Mouse (Mus musculus) forebrain, embryonic 12.5 days (tissue): ENCODE results near the gene Slc6a4. TPM values are rescaled to one million over a fixed set of nuclear protein-coding genes. Genes with fewer than 3 reads are reported as not detected.
A peak's percentile ranks its signal among the peaks of the same experiment; 100 is the strongest.

Source experiments
- ATAC-seq: fragments of 200-750 bp; cut with Nextera tagmentation; 2 replicates; pipeline ENCODE4 v1.8.0; 2017; ENCODE audit warnings: moderate TSS enrichment; ENCODE audit not compliant: low FRiP score
- H3K27ac ChIP-seq: fragments of 300-500 bp; sonication (generic); 2 replicates; pipeline ENCODE4 v1.5.1; 2016; ENCODE audit warnings: mild to moderate bottlenecking
- H3K27me3 ChIP-seq: fragments of 300-500 bp; sonication (generic); 2 replicates; pipeline ENCODE4 v1.6.1; 2016; ENCODE audit warnings: mild to moderate bottlenecking
- H3K36me3 ChIP-seq: fragments of 300-500 bp; sonication (generic); replicated peaks from 2 replicates; pipeline ENCODE4 v1.6.1; 2016; ENCODE audit warnings: mild to moderate bottlenecking
- H3K4me1 ChIP-seq: fragments of 300-500 bp; sonication (generic); 2 replicates; pipeline ENCODE4 v1.6.1; 2016
- H3K4me2 ChIP-seq: fragments of 300-500 bp; sonication (generic); 2 replicates; pipeline ENCODE4 v1.6.1; 2016; ENCODE audit warnings: mild to moderate bottlenecking, moderate library complexity
- H3K4me3 ChIP-seq: fragments of 300-500 bp; sonication (generic); replicated peaks from 2 replicates; pipeline ENCODE4 v1.5.1; 2016; ENCODE audit warnings: mild to moderate bottlenecking
- H3K9ac ChIP-seq: fragments of 300-500 bp; sonication (generic); 2 replicates; pipeline ENCODE4 v1.6.1; 2016; ENCODE audit warnings: mild to moderate bottlenecking
- H3K9me3 ChIP-seq: fragments of 300-500 bp; sonication (generic); 2 replicates; pipeline ENCODE4 v1.6.1; 2016
- WGBS: fragments of 180-500 bp; shearing (Covaris S2); methylation state at CpG from one replicate; pipeline ENCODE4 v1.1.7; 2016; 5-methylcytosine and 5-hydroxymethylcytosine counted together
- polyA plus RNA-seq: library from polyadenylated mRNA; unstranded; fragments of >200 nt; fragmentation: Nextera tagmentation; extraction: Ambion mirVana; gene quantifications from 2 replicates; pipeline ENCODE4 v1.2.1, GENCODE M21; 2016

The Slc6a4 gene
- polyA plus RNA-seq: 0.24 and 0.37 TPM in 2 replicates

DNA sequence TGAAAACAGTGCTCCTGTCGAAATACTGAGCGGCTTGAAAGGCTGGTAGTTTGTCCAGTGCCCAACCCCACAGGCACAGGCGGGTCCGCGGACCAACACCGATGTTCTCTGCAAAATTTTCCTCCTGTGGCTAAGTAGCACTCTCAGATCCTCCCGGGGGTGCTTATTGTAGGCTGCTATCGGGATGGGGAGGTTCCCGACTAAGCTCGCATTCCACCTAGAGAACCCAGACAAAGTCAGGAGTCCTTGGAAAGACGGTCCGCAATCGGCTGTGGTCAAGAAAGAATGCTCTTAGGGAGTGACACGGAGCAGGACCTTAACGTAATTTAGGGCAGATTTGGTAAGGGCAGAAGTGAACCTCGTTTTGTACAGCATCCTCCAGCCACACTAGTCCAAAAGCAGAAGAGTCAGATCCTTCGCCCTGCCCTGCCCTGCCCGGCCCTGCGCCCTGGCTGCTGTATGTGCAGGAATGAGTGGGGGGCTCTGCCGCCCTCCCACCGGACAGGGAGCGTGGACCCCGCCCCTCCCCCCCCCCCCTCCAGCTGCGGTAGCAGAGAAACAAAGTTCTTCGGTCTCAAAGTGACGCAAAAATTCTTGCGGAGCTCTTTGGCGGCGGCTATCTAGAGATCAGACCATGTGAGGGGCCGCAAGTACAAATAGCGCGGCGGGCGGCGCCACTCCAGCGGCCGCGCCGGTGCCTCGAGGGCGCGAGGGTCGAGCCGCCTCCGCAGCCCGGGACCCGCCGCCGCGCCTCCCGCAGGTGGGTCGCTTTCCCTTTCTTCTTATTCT, at the start of gene Slc6a4:
Gene Slc6a4 (plus strand): TSS at position 688 of the 789 bp plus-strand sequence.
- H3K9me3 ChIP-seq: no peaks in the 10 kb centered on the region
- no peaks in the 10 kb centered on the region for H3K36me3 ChIP-seq
- peak within 1 kb of the TSS; percentile 80 for H3K4me2 ChIP-seq
- WGBS: under 1% methylated on average over 49 of the region's 52 CpGs
- H3K27me3 ChIP-seq: peaks cover 77% of the 10 kb centered on the region
- H3K27ac ChIP-seq: no peak within 1 kb of the TSS
- H3K4me3 ChIP-seq: peak within 1 kb of the TSS; percentile 45
- H3K9ac ChIP-seq: peak within 1 kb of the TSS; percentile 42; the same call in 1 of the 2 replicates
- ATAC-seq: 0 out of 2 replicates have a peak, but pooled peaks have one; percentile 23
- peaks cover 15% of the 10 kb centered on the region for H3K4me1 ChIP-seq

DNA sequence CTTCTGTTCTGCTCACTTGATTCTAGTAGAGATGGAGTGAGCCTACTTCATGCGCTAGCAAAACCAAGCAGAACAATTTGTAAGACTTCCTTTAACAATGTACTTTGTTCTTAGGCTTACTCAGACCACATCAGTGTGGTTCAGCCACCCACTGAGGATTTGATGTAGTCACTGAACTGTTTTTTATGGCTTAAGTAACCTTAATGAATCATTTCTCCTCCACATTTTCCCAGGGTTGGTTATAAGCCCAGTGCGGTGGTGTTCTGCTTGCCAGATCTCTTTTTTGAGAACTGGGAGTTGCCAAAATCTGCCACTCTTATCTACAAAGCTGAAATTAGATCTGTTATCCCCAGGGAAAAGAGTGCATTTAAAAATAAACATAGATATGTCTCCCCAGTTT, 44.9 kb upstream of the Slc6a4 start:
- H3K27ac ChIP-seq: no peak overlapping the region

DNA sequence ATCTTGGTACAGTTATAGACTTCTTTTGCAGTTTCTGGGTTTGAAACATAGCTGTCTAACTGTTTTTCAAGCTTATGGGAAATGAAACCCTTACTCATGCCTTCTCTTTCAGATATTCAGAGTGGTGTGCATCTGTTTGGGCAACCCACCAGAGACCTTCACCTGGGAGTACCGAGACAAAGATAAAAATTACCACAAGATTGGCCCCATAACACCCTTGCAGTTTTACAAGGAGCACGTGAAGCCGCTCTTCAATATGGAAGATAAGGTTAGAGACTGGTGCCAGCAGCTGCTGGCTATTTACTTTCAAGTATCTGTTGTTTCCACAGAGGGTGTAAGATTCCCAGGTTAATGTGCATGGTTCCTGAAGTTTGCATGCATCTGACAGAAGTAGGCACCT, 32.7 kb upstream of the Slc6a4 start:
- no peak for ATAC-seq
- WGBS: 91% methylated on average over 3 of the region's 3 CpGs
- no peak overlapping the region for H3K4me3 ChIP-seq
- H3K27me3 ChIP-seq: no peaks in the 10 kb centered on the region
- H3K9me3 ChIP-seq: no peaks in the 10 kb centered on the region
- H3K9ac ChIP-seq: no peak overlapping the region
- peaks cover 91% of the 10 kb centered on the region for H3K36me3 ChIP-seq
- H3K4me2 ChIP-seq: no peak overlapping the region
- no peak overlapping the region for H3K27ac ChIP-seq
- no peaks in the 10 kb centered on the region for H3K4me1 ChIP-seq

More for the DNA sequence above, 44.9 kb upstream of the Slc6a4 start:
- Histone ChIP-seq H3K4me3 (no peak overlapping the region), H3K4me2 (no peak overlapping the region), H3K9me3 (no peaks in the 10 kb centered on the region), H3K27me3 (no peaks in the 10 kb centered on the region), H3K36me3 (peaks cover 77% of the 10 kb centered on the region), H3K9ac (no peak overlapping the region), H3K4me1 (no peaks in the 10 kb centered on the region)
- 93% methylated on average over 2 of the region's 2 CpGs for WGBS
- no peak for ATAC-seq

DNA sequence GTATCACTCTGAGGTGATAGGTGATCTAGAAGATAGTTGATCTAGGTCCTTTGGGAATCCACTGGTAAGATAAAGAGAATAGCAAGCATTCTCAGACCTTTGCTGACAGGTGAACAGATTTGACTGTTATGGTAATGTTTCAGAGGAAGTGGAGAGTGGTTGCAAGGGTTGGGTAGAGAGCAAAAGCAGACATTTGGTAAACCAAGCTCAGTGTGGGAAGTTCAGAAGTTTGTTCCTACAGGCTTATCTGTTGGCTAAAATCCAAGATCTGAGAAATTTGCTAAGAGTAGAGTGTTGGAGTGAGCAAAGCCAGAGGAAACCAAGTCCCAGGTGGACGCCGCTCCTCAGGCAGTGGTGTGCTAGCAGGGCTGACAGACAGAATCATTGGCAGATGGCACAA, 28.1 kb upstream of the Slc6a4 start:
- Histone ChIP-seq H3K27ac (no peak overlapping the region), H3K27me3 (no peaks in the 10 kb centered on the region), H3K9me3 (no peaks in the 10 kb centered on the region), H3K4me1 (no peaks in the 10 kb centered on the region), H3K9ac (no peak overlapping the region), H3K36me3 (peaks cover 89% of the 10 kb centered on the region), H3K4me3 (no peak overlapping the region), H3K4me2 (no peak overlapping the region)
- 94% methylated on average over 2 of the region's 2 CpGs for WGBS
- ATAC-seq: no peak

GRCm38 (mm10) chr11:76974680-76975319, 23.6 kb upstream of the Slc6a4 start:
- no peak for ATAC-seq
- 92% methylated on average over 7 of the region's 7 CpGs for WGBS
- H3K4me2 ChIP-seq: no peak overlapping the region
- no peaks in the 10 kb centered on the region for H3K27me3 ChIP-seq
- H3K9me3 ChIP-seq: no peaks in the 10 kb centered on the region
- H3K4me3 ChIP-seq: no peak overlapping the region
- H3K36me3 ChIP-seq: peaks cover 84% of the 10 kb centered on the region
- no peak overlapping the region for H3K27ac ChIP-seq
- H3K9ac ChIP-seq: no peak overlapping the region
- H3K4me1 ChIP-seq: no peaks in the 10 kb centered on the region

- Histone ChIP-seq H3K9ac (no peak overlapping the region), H3K4me1 (no peaks in the 10 kb centered on the region), H3K36me3 (peaks cover 71% of the 10 kb centered on the region), H3K4me3 (no peak overlapping the region), H3K27ac (no peak overlapping the region), H3K9me3 (no peaks in the 10 kb centered on the region), H3K4me2 (no peak overlapping the region), H3K27me3 (no peaks in the 10 kb centered on the region)
- 92% methylated on average over 5 of the region's 5 CpGs for WGBS
- ATAC-seq: no peak
Measured at GRCm38 (mm10) chr11:76981570-76982141, 16.7 kb upstream of the Slc6a4 start.

DNA sequence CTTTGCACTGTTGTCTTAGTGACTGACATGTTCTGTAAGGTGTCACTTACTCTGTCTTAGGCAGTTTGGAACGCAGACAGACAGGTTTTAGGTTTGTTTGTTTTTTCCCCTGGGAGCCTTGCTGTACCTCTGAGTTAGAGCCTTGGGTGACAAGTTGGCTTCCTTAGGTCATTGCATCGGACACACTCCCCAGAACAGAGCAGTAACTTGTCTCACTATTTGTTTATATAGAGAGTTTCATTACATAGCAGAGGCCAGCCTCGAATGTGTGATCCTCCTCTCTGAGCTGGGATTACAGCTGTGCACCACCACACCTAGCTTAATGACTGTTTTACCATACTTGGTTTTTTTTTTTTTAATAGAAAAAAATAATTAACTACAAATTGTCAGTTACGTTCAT, 16.0 kb upstream of the Slc6a4 start:
- peaks cover 77% of the 10 kb centered on the region for H3K36me3 ChIP-seq
- WGBS: 85% methylated on average over 4 of the region's 4 CpGs

GRCm38 (mm10) chr11:76983641-76984040, 14.8 kb upstream of the Slc6a4 start:
- no peaks in the 10 kb centered on the region for H3K4me1 ChIP-seq
- H3K9me3 ChIP-seq: no peaks in the 10 kb centered on the region
- no peak overlapping the region for H3K4me3 ChIP-seq
- no peak overlapping the region for H3K27ac ChIP-seq
- H3K36me3 ChIP-seq: peaks cover 77% of the 10 kb centered on the region
- no peak overlapping the region for H3K9ac ChIP-seq
- ATAC-seq: no peak
- no peaks in the 10 kb centered on the region for H3K27me3 ChIP-seq
- WGBS: 90% methylated on average over 5 of the region's 5 CpGs
- H3K4me2 ChIP-seq: no peak overlapping the region

More for the DNA sequence above, 16.0 kb upstream of the Slc6a4 start:
- Histone ChIP-seq H3K4me1 (no peaks in the 10 kb centered on the region), H3K9me3 (no peaks in the 10 kb centered on the region), H3K27ac (no peak overlapping the region), H3K9ac (no peak overlapping the region), H3K27me3 (no peaks in the 10 kb centered on the region), H3K4me2 (no peak overlapping the region), H3K4me3 (no peak overlapping the region)
- ATAC-seq: no peak

DNA sequence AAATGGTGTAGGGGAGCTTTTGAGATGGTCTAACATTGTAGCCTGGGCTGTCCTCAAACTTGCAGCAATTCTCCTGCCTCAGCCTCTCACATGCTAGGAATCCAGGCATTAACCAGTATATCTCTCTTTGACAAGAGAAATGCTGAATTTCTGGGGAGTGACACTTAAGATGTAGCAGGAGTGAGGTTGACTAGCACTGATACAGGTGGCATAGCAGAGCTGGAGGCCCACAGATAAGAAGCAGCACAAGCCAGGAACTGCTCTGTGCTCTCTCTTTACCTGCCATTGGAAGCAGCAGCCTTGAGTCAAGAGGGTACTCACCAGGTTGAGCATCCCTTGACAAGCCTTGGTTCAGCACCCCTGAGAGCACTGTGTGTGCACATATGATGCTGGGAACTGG, 14.2 kb upstream of the Slc6a4 start:
- peaks cover 72% of the 10 kb centered on the region for H3K36me3 ChIP-seq

GRCm38 (mm10) chr11:76990839-76991238, 7.6 kb upstream of the Slc6a4 start:
- H3K36me3 ChIP-seq: peaks cover 27% of the 10 kb centered on the region
- no peak overlapping the region for H3K4me2 ChIP-seq
- H3K9ac ChIP-seq: no peak overlapping the region
- 82% methylated on average over 5 of the region's 5 CpGs for WGBS
- H3K27me3 ChIP-seq: peaks cover 7% of the 10 kb centered on the region
- ATAC-seq: no peak
- no peak overlapping the region for H3K4me3 ChIP-seq
- H3K9me3 ChIP-seq: no peaks in the 10 kb centered on the region
- H3K27ac ChIP-seq: no peak overlapping the region
- H3K4me1 ChIP-seq: no peaks in the 10 kb centered on the region

More for the DNA sequence above, 14.2 kb upstream of the Slc6a4 start:
- no peak overlapping the region for H3K4me3 ChIP-seq
- no peaks in the 10 kb centered on the region for H3K9me3 ChIP-seq
- no peak overlapping the region for H3K4me2 ChIP-seq
- no peak overlapping the region for H3K27ac ChIP-seq
- H3K27me3 ChIP-seq: no peaks in the 10 kb centered on the region
- no peak for ATAC-seq
- H3K9ac ChIP-seq: no peak overlapping the region
- H3K4me1 ChIP-seq: no peaks in the 10 kb centered on the region

- Histone ChIP-seq H3K4me3 (no peak overlapping the region), H3K4me1 (peaks cover 6% of the 10 kb centered on the region), H3K4me2 (no peak overlapping the region), H3K27me3 (peaks cover 27% of the 10 kb centered on the region), H3K36me3 (peaks cover 7% of the 10 kb centered on the region; the same call in 1 of the 2 replicates), H3K9ac (no peak overlapping the region), H3K9me3 (no peaks in the 10 kb centered on the region), H3K27ac (no peak overlapping the region)
- 39% methylated on average over 4 of the region's 4 CpGs for WGBS
- ATAC-seq: no peak
Measured at GRCm38 (mm10) chr11:76992886-76993285, 5.5 kb upstream of the Slc6a4 start.

GRCm38 (mm10) chr11:76995966-76996672, 2.3 kb upstream of the Slc6a4 start:
- Histone ChIP-seq H3K4me2 (no peak overlapping the region), H3K4me3 (no peak overlapping the region), H3K4me1 (peaks cover 15% of the 10 kb centered on the region), H3K36me3 (no peaks in the 10 kb centered on the region), H3K9me3 (no peaks in the 10 kb centered on the region), H3K27me3 (peaks cover 58% of the 10 kb centered on the region), H3K27ac (no peak overlapping the region), H3K9ac (no peak overlapping the region)
- no peak for ATAC-seq
- 68% methylated on average over 20 of the region's 20 CpGs for WGBS
